Mouse (Mus musculus): ENCODE data around the gene Cdr2l. TPM values are rescaled to one million over a fixed set of nuclear protein-coding genes. Genes with fewer than 3 reads are reported as not detected.

Gene Cdr2l
- polyA plus RNA-seq, 1 experiment from 2014 or later, result 14.6 TPM

GRCm38 (mm10) chr11:115372737-115373136, 9.0 kb upstream of the Cdr2l start:
- Histone ChIP-seq H3K27ac (replicated peaks; ENCODE audit: low read depth, low read length) (no peak overlapping the region), H3K9ac (ENCODE audit: low read length) (no peak overlapping the region), H3K4me1 (ENCODE audit: control insufficient read depth, insufficient read depth, low read length) (peaks cover 5% of the 10 kb centered on the region; the same call in 1 of the 2 replicates), H3K36me3 (ENCODE audit: control insufficient read depth, insufficient read depth, low read length) (no peaks in the 10 kb centered on the region), H3K9me3 (ENCODE audit: control insufficient read depth, low read length) (no peaks in the 10 kb centered on the region), H3K27me3 (ENCODE audit: control insufficient read depth, insufficient read depth, low read length) (peaks cover 43% of the 10 kb centered on the region), H3K4me3 (ENCODE audit: low read depth, low read length) (no peak overlapping the region), H3K4me2 (ENCODE audit: low read depth, severe bottlenecking) (no peak overlapping the region)
- ATAC-seq (ENCODE audit: insufficient number of reproducible peaks, low FRiP score, low TSS enrichment, low read depth) (no peak), DNase-seq (ENCODE audit: low spot score) (no peak)
- WGBS, result 58% methylated on average over 2 of the region's 2 CpGs

- ATAC-seq (ENCODE audit: insufficient number of reproducible peaks, low FRiP score, low TSS enrichment, low read depth) (no peak), DNase-seq (ENCODE audit: low spot score) (peak; percentile 46)
- H3K9me3 ChIP-seq (ENCODE audit: control insufficient read depth, low read length), result no peaks in the 10 kb centered on the region; the same call in 1 of the 2 replicates
- peaks cover 34% of the 10 kb centered on the region for H3K27me3 ChIP-seq (ENCODE audit: control insufficient read depth, insufficient read depth, low read length)
- 1% methylated on average over 30 of the region's 30 CpGs for WGBS
- H3K4me3 ChIP-seq (ENCODE audit: low read depth, low read length), result peak overlapping the region; percentile 17; the same call in 1 of the 2 replicates
- H3K9ac ChIP-seq (ENCODE audit: low read length), result peak overlapping the region; percentile 23; the same call in 1 of the 2 replicates
- H3K36me3 ChIP-seq (ENCODE audit: control insufficient read depth, insufficient read depth, low read length), result no peaks in the 10 kb centered on the region
- H3K27ac ChIP-seq (replicated peaks; ENCODE audit: low read depth, low read length), result no peak overlapping the region
- peaks cover 5% of the 10 kb centered on the region; the same call in 1 of the 2 replicates for H3K4me1 ChIP-seq (ENCODE audit: control insufficient read depth, insufficient read depth, low read length)
- H3K4me2 ChIP-seq (ENCODE audit: low read depth, severe bottlenecking), result peak overlapping the region; percentile 58
Observed at GRCm38 (mm10) chr11:115373805-115374694, 7.7 kb upstream of the Cdr2l start.

- DNase-seq (ENCODE audit: low spot score) (no peak), ATAC-seq (ENCODE audit: insufficient number of reproducible peaks, low FRiP score, low TSS enrichment, low read depth) (no peak)
- Histone ChIP-seq H3K27me3 (ENCODE audit: control insufficient read depth, insufficient read depth, low read length) (peaks cover 33% of the 10 kb centered on the region), H3K4me2 (ENCODE audit: low read depth, severe bottlenecking) (no peak overlapping the region; the same call in 1 of the 2 replicates), H3K4me3 (ENCODE audit: low read depth, low read length) (no peak overlapping the region), H3K27ac (replicated peaks; ENCODE audit: low read depth, low read length) (no peak overlapping the region), H3K4me1 (ENCODE audit: control insufficient read depth, insufficient read depth, low read length) (peaks cover 5% of the 10 kb centered on the region; the same call in 1 of the 2 replicates), H3K36me3 (ENCODE audit: control insufficient read depth, insufficient read depth, low read length) (no peaks in the 10 kb centered on the region), H3K9ac (ENCODE audit: low read length) (no peak overlapping the region), H3K9me3 (ENCODE audit: control insufficient read depth, low read length) (no peaks in the 10 kb centered on the region; the same call in 1 of the 2 replicates)
- 63% methylated on average over 12 of the region's 12 CpGs for WGBS
Observed at GRCm38 (mm10) chr11:115374695-115375425, 6.9 kb upstream of the Cdr2l start.

GRCm38 (mm10) chr11:115376722-115377121, 5.0 kb upstream of the Cdr2l start:
- Histone ChIP-seq H3K4me2 (ENCODE audit: low read depth, severe bottlenecking) (no peak overlapping the region), H3K9ac (ENCODE audit: low read length) (no peak overlapping the region), H3K4me1 (ENCODE audit: control insufficient read depth, insufficient read depth, low read length) (peaks cover 10% of the 10 kb centered on the region; the same call in 1 of the 2 replicates), H3K9me3 (ENCODE audit: control insufficient read depth, low read length) (no peaks in the 10 kb centered on the region; the same call in 1 of the 2 replicates), H3K27me3 (ENCODE audit: control insufficient read depth, insufficient read depth, low read length) (peaks cover 27% of the 10 kb centered on the region), H3K36me3 (ENCODE audit: control insufficient read depth, insufficient read depth, low read length) (no peaks in the 10 kb centered on the region), H3K4me3 (ENCODE audit: low read depth, low read length) (no peak overlapping the region), H3K27ac (replicated peaks; ENCODE audit: low read depth, low read length) (no peak overlapping the region)
- DNase-seq (ENCODE audit: low spot score) (no peak), ATAC-seq (ENCODE audit: insufficient number of reproducible peaks, low FRiP score, low TSS enrichment, low read depth) (no peak)
- 70% methylated on average over 7 of the region's 7 CpGs for WGBS

GRCm38 (mm10) chr11:115377254-115377653, 4.5 kb upstream of the Cdr2l start:
- DNase-seq (ENCODE audit: low spot score) (no peak), ATAC-seq (ENCODE audit: insufficient number of reproducible peaks, low FRiP score, low TSS enrichment, low read depth) (no peak)
- Histone ChIP-seq H3K36me3 (ENCODE audit: control insufficient read depth, insufficient read depth, low read length) (no peaks in the 10 kb centered on the region), H3K9ac (ENCODE audit: low read length) (no peak overlapping the region), H3K4me3 (ENCODE audit: low read depth, low read length) (no peak overlapping the region), H3K27me3 (ENCODE audit: control insufficient read depth, insufficient read depth, low read length) (peaks cover 27% of the 10 kb centered on the region), H3K9me3 (ENCODE audit: control insufficient read depth, low read length) (no peaks in the 10 kb centered on the region; the same call in 1 of the 2 replicates), H3K27ac (replicated peaks; ENCODE audit: low read depth, low read length) (no peak overlapping the region), H3K4me1 (ENCODE audit: control insufficient read depth, insufficient read depth, low read length) (peaks cover 10% of the 10 kb centered on the region; the same call in 1 of the 2 replicates), H3K4me2 (ENCODE audit: low read depth, severe bottlenecking) (no peak overlapping the region)
- WGBS, result 90% methylated on average over 4 of the region's 4 CpGs

GRCm38 (mm10) chr11:115377854-115378253, 3.9 kb upstream of the Cdr2l start:
- no peak for DNase-seq (ENCODE audit: low spot score)
- Histone ChIP-seq H3K4me1 (ENCODE audit: control insufficient read depth, insufficient read depth, low read length) (peaks cover 15% of the 10 kb centered on the region), H3K4me2 (ENCODE audit: low read depth, severe bottlenecking) (no peak overlapping the region), H3K36me3 (ENCODE audit: control insufficient read depth, insufficient read depth, low read length) (no peaks in the 10 kb centered on the region), H3K27ac (replicated peaks; ENCODE audit: low read depth, low read length) (no peak overlapping the region), H3K4me3 (ENCODE audit: low read depth, low read length) (no peak overlapping the region), H3K27me3 (ENCODE audit: control insufficient read depth, insufficient read depth, low read length) (peaks cover 27% of the 10 kb centered on the region), H3K9me3 (ENCODE audit: control insufficient read depth, low read length) (no peaks in the 10 kb centered on the region; the same call in 1 of the 2 replicates), H3K9ac (ENCODE audit: low read length) (no peak overlapping the region)
- 87% methylated on average over 7 of the region's 7 CpGs for WGBS
- ATAC-seq (ENCODE audit: insufficient number of reproducible peaks, low FRiP score, low TSS enrichment, low read depth), result no peak

GRCm38 (mm10) chr11:115381276-115381675, 440 bp upstream of the Cdr2l start:
- H3K36me3 ChIP-seq (ENCODE audit: control insufficient read depth, insufficient read depth, low read length), result no peaks in the 10 kb centered on the region
- ATAC-seq (ENCODE audit: insufficient number of reproducible peaks, low FRiP score, low TSS enrichment, low read depth), result no peak
- 0 out of 2 replicates have a peak, but pooled peaks cover under 1% of the 10 kb centered on the region for H3K27me3 ChIP-seq (ENCODE audit: control insufficient read depth, insufficient read depth, low read length)
- whole genome bisulfite sequencing, result 7% methylated on average over 9 of the region's 9 CpGs
- peak; percentile 44 for DNase-seq (ENCODE audit: low spot score)
- H3K4me1 ChIP-seq (ENCODE audit: control insufficient read depth, insufficient read depth, low read length), result peaks cover 23% of the 10 kb centered on the region
- H3K4me3 ChIP-seq (ENCODE audit: low read depth, low read length), result peak overlapping the region; percentile 62
- no peak overlapping the region for H3K9ac ChIP-seq (ENCODE audit: low read length)
- peak overlapping the region; percentile 83 for H3K4me2 ChIP-seq (ENCODE audit: low read depth, severe bottlenecking)
- H3K9me3 ChIP-seq (ENCODE audit: control insufficient read depth, low read length), result no peaks in the 10 kb centered on the region; the same call in 1 of the 2 replicates
- H3K27ac ChIP-seq (replicated peaks; ENCODE audit: low read depth, low read length), result no peak overlapping the region

GRCm38 (mm10) chr11:115382891-115383290, 1.2 kb downstream of the Cdr2l start:
- Histone ChIP-seq H3K4me2 (ENCODE audit: low read depth, severe bottlenecking) (peak overlapping the region; percentile 83), H3K4me1 (ENCODE audit: control insufficient read depth, insufficient read depth, low read length) (peaks cover 23% of the 10 kb centered on the region), H3K27ac (replicated peaks; ENCODE audit: low read depth, low read length) (no peak overlapping the region), H3K4me3 (ENCODE audit: low read depth, low read length) (peak overlapping the region; percentile 62), H3K36me3 (ENCODE audit: control insufficient read depth, insufficient read depth, low read length) (no peaks in the 10 kb centered on the region), H3K9me3 (ENCODE audit: control insufficient read depth, low read length) (no peaks in the 10 kb centered on the region; the same call in 1 of the 2 replicates), H3K27me3 (ENCODE audit: control insufficient read depth, insufficient read depth, low read length) (no peaks in the 10 kb centered on the region), H3K9ac (ENCODE audit: low read length) (peak overlapping the region; percentile 88)
- WGBS, result 18% methylated on average over 5 of the region's 5 CpGs
- ATAC-seq (ENCODE audit: insufficient number of reproducible peaks, low FRiP score, low TSS enrichment, low read depth) (no peak), DNase-seq (ENCODE audit: low spot score) (no peak)
